Mouse (Mus musculus) midbrain, embryonic 16.5 days (tissue): ENCODE measurements around the gene Higd1b. TPM values are rescaled to one million over a fixed set of nuclear protein-coding genes. Genes with fewer than 3 reads are reported as not detected.

Experiments
- ATAC-seq: fragments of 200-750 bp; cut with Nextera tagmentation; 2 replicates; pipeline ENCODE4 v1.8.0; 2017; ENCODE audit warnings: moderate TSS enrichment
- H3K27ac ChIP-seq: fragments of 300-500 bp; sonication (generic); 2 replicates; pipeline ENCODE4 v1.5.1; 2014; ENCODE audit warnings: mild to moderate bottlenecking, low read length, mixed read lengths
- H3K27me3 ChIP-seq: fragments of 300-500 bp; sonication (generic); 2 replicates; pipeline ENCODE4 v1.6.1; 2014; ENCODE audit warnings: low read depth, low read length, mixed read lengths; ENCODE audit not compliant: control insufficient read depth, insufficient read depth
- H3K36me3 ChIP-seq: fragments of 300-500 bp; sonication (generic); 2 replicates; pipeline ENCODE4 v1.6.1; 2014; ENCODE audit warnings: mild to moderate bottlenecking, low read length, moderate library complexity, mixed read lengths; ENCODE audit not compliant: control insufficient read depth, insufficient read depth
- H3K4me1 ChIP-seq: fragments of 300-500 bp; sonication (generic); 2 replicates; pipeline ENCODE4 v1.6.1; 2014; ENCODE audit warnings: mild to moderate bottlenecking, low read length, mixed read lengths; ENCODE audit not compliant: control insufficient read depth, insufficient read depth
- H3K4me2 ChIP-seq: fragments of 300-500 bp; sonication (generic); 2 replicates; pipeline ENCODE4 v1.6.1; 2014; ENCODE audit warnings: mild to moderate bottlenecking, low read length, mixed read lengths
- H3K4me3 ChIP-seq: fragments of 300-500 bp; sonication (generic); 2 replicates; pipeline ENCODE4 v1.5.1; 2014; ENCODE audit warnings: low read depth, mild to moderate bottlenecking, low read length, moderate library complexity, mixed read lengths
- H3K9ac ChIP-seq: fragments of 300-500 bp; sonication (generic); 2 replicates; pipeline ENCODE4 v1.6.1; 2014; ENCODE audit warnings: low read depth, low read length, mixed read lengths
- H3K9me3 ChIP-seq: fragments of 300-500 bp; sonication (generic); replicated peaks from 2 replicates; pipeline ENCODE4 v1.6.1; 2014; ENCODE audit warnings: mild to moderate bottlenecking, low read length, mixed read lengths; ENCODE audit not compliant: control insufficient read depth, poor library complexity, severe bottlenecking
- WGBS: fragments of 180-500 bp; shearing (Covaris S2); extraction: QIAGEN DNeasy Blood & Tissue Kit; methylation state at CpG from one replicate; pipeline ENCODE4 v1.1.7; 2014; 5-methylcytosine and 5-hydroxymethylcytosine counted together
- polyA plus RNA-seq: library from polyadenylated mRNA; unstranded; fragments of >200 nt; fragmentation: Nextera tagmentation; extraction: Ambion mirVana; gene quantifications from 2 replicates; pipeline ENCODE4 v1.2.1, GENCODE M21; 2015

The Higd1b gene
- 15.7 and 19.3 TPM in 2 replicates for polyA plus RNA-seq

- H3K9me3 ChIP-seq: no peaks in the 10 kb centered on the region
- no peak within 1 kb of the TSS for H3K27ac ChIP-seq
- no peak within 1 kb of the TSS for H3K4me2 ChIP-seq
- no peak within 1 kb of the TSS for H3K9ac ChIP-seq
- no peaks in the 10 kb centered on the region for H3K4me1 ChIP-seq
- H3K4me3 ChIP-seq: no peak within 1 kb of the TSS
- H3K36me3 ChIP-seq: peaks cover 33% of the 10 kb centered on the region
- no peaks in the 10 kb centered on the region for H3K27me3 ChIP-seq
- WGBS: 67% methylated on average over 4 of the region's 4 CpGs
- no peak for ATAC-seq
Measured at GRCm38 (mm10) chr11:102835549-102835948, at the start of gene Higd1b. Gene Higd1b (plus strand): TSS chr11:102835849.

GRCm38 (mm10) chr11:102787688-102788177 is 47.9 kb upstream of the Higd1b start:
- no peak overlapping the region for H3K27ac ChIP-seq
- H3K4me3 ChIP-seq: no peak overlapping the region
- no peaks in the 10 kb centered on the region for H3K9me3 ChIP-seq
- H3K9ac ChIP-seq: no peak overlapping the region
- WGBS: 64% methylated on average over 5 of the region's 5 CpGs
- H3K4me1 ChIP-seq: no peaks in the 10 kb centered on the region
- no peak for ATAC-seq
- H3K27me3 ChIP-seq: no peaks in the 10 kb centered on the region
- H3K36me3 ChIP-seq: no peaks in the 10 kb centered on the region
- no peak overlapping the region for H3K4me2 ChIP-seq

DNA sequence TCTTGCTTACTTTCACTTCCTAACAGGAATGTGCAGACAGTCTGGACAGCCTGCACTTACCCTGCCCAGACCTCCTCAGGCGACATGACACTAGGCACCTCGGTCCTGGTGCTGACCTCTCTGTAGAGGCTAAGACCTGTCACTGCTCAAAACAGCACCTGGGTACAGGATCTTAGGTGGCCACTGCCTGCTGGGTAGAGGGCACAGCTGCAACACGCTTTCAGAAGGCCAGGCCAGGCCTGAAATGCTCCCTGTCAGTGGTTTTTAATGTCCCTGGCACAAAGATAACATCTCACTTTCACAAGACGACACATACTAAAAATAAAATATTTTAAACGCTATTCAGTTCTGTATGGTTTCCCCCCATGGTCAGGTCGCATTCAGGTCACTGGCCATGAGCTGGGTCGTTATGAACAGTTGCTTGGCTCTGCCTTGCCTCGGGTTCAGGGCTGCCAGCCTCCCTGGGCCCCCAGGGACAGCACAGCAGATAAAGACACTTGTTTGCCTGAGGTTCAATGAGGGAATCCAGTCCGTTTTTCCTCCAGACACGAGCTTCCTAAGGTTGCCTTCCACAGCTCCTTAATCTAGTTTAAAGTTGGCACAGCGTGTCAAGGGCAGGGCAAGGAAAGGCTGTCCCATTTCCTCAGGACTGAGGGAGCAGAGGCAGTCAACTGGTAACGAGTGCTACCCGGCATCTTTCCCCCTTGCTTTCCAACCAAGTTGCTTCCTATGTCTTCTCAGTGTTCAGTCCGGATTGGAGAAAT is 43.8 kb upstream of the Higd1b start:
- Histone ChIP-seq H3K4me3 (no peak overlapping the region), H3K27me3 (no peaks in the 10 kb centered on the region), H3K9me3 (no peaks in the 10 kb centered on the region), H3K9ac (no peak overlapping the region), H3K36me3 (no peaks in the 10 kb centered on the region), H3K4me2 (no peak overlapping the region), H3K27ac (no peak overlapping the region), H3K4me1 (no peaks in the 10 kb centered on the region)
- 64% methylated on average over 14 of the region's 14 CpGs for WGBS
- ATAC-seq: no peak

DNA sequence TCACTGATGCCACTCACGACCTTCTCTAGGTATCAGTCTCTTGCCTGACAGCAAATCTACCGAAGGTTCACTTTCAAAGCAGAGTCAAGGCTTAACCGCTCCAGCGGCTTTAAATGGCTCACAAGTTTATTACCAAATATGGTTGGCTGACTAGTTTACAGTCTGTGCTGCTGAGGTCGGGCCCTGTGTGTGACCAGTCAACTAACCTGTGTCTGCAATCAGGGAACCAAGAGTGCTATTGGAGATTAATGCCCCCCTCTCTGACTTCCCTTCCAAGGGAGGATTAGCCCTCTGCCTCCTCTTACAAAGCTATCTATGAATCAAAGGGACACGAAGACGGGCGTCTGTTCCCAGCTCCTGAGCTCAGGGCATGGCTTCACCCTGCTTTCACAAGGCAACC is 41.5 kb upstream of the Higd1b start:
- Histone ChIP-seq H3K27me3 (no peaks in the 10 kb centered on the region), H3K36me3 (no peaks in the 10 kb centered on the region; the same call in 1 of the 2 replicates), H3K4me3 (no peak overlapping the region), H3K4me2 (no peak overlapping the region), H3K9me3 (no peaks in the 10 kb centered on the region), H3K4me1 (no peaks in the 10 kb centered on the region), H3K27ac (no peak overlapping the region), H3K9ac (no peak overlapping the region)
- no peak for ATAC-seq
- WGBS: 48% methylated on average over 8 of the region's 8 CpGs

- no peak overlapping the region for H3K9ac ChIP-seq
- H3K4me1 ChIP-seq: no peaks in the 10 kb centered on the region
- H3K4me3 ChIP-seq: no peak overlapping the region
- H3K9me3 ChIP-seq: no peaks in the 10 kb centered on the region
- no peak overlapping the region for H3K4me2 ChIP-seq
- no peak overlapping the region for H3K27ac ChIP-seq
- no peak for ATAC-seq
- H3K27me3 ChIP-seq: no peaks in the 10 kb centered on the region
- WGBS: 93% methylated on average over 5 of the region's 5 CpGs
- peaks cover 10% of the 10 kb centered on the region for H3K36me3 ChIP-seq
Measured at GRCm38 (mm10) chr11:102803453-102803852, 32.2 kb upstream of the Higd1b start.

- Histone ChIP-seq H3K4me3 (no peak overlapping the region), H3K27ac (no peak overlapping the region), H3K9ac (no peak overlapping the region), H3K9me3 (no peaks in the 10 kb centered on the region), H3K27me3 (no peaks in the 10 kb centered on the region), H3K36me3 (no peaks in the 10 kb centered on the region), H3K4me1 (0 out of 2 replicates have a peak, but pooled peaks cover 2% of the 10 kb centered on the region), H3K4me2 (no peak overlapping the region)
- 80% methylated on average over 5 of the region's 5 CpGs for WGBS
- ATAC-seq: no peak
Measured at GRCm38 (mm10) chr11:102808246-102808645, 27.4 kb upstream of the Higd1b start.

DNA sequence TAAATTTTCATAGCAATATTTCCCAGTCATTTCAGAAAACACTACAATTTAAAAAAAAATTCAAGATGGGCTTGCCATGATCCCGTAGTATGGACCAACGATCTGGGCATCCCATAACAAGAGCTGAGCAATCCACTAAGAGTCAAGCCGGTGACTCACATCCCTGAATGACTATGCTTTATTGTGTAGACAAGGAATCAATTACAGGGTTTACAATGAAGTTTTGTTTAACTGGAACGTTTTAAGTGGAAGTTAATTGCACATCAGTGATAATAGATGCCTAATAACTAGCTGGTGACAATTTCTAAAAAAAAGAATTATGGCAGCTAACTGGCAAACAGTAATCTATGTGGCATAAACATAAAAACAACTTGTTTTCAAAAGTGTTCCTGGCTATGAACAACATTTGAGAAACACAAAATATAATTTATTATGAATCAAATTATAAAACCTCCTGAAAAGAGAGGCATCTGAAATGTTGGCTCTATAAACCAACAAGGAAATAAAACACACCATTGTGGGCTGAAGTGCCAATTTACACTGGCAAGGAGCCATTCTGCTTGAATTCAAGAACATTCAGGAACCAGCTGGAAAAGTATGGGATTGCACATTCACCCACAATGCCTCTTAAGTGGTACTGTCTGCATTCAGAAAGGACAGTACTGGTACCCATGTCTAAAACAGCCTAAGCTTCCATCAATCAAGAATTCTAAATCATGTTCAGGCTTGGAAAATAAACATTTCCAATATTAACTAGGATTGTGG is 24.7 kb upstream of the Higd1b start:
- H3K4me2 ChIP-seq: no peak overlapping the region
- 0 out of 2 replicates have a peak, but pooled peaks cover 2% of the 10 kb centered on the region for H3K4me1 ChIP-seq
- no peak overlapping the region for H3K27ac ChIP-seq
- H3K27me3 ChIP-seq: no peaks in the 10 kb centered on the region
- H3K36me3 ChIP-seq: no peaks in the 10 kb centered on the region
- 63% methylated on average over 4 of the region's 4 CpGs for WGBS
- no peak for ATAC-seq
- no peaks in the 10 kb centered on the region for H3K9me3 ChIP-seq
- no peak overlapping the region for H3K9ac ChIP-seq
- no peak overlapping the region for H3K4me3 ChIP-seq

DNA sequence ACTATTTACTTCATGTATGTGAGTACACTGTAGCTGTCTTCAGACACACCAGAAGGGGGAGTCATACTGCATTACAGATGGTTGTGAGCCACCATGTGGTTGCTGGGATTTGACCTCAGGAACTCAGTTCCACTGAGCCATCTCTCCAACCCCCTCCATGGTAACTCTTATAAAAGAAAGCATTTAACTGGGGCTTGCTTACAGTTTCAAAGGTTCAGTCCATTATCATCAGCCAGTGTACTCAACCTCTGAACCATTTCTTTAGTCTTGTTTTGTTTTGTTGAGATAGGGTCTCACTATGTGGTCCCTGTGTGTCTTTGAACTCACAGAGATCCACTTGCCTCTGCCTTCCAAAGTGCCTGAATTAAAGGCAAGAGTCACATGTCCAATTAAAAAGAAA is 20.8 kb upstream of the Higd1b start:
- Histone ChIP-seq H3K27me3 (no peaks in the 10 kb centered on the region), H3K4me1 (peaks cover 18% of the 10 kb centered on the region), H3K4me2 (no peak overlapping the region), H3K27ac (no peak overlapping the region), H3K36me3 (no peaks in the 10 kb centered on the region), H3K4me3 (no peak overlapping the region), H3K9ac (no peak overlapping the region), H3K9me3 (no peaks in the 10 kb centered on the region)
- no peak for ATAC-seq
